Comparison of ENCODE assay signal across 8 mouse cellular contexts in genomic region chr6:86471317-86471716, GRCm38 (mm10). TPM values are rescaled to one million over a fixed set of nuclear protein-coding genes. Genes with fewer than 3 reads are reported as not detected.
DNase-seq lines count a peak whose midpoint lies in the region; ATAC-seq lines count a peak whose summit lies in the region.

No protein-coding gene starts in this region.

- H3K4me1 ChIP-seq in lung, embryonic 15.5 days = peaks cover 35% of the 10 kb centered on the region
- H3K4me1 ChIP-seq in forebrain, embryonic 11.5 days (replicated peaks; ENCODE audit: control insufficient read depth, insufficient read depth, low read length) = peaks cover 8% of the 10 kb centered on the region
- peaks cover 9% of the 10 kb centered on the region for H3K4me1 ChIP-seq in limb, embryonic 11.5 days (ENCODE audit: control insufficient read depth, insufficient read depth, low read length)
- peaks cover 19% of the 10 kb centered on the region for H3K4me1 ChIP-seq in neural tube, embryonic 15.5 days

- H3K4me2 ChIP-seq in lung, embryonic 15.5 days = peak overlapping the region; percentile 77
- H3K4me2 ChIP-seq in forebrain, embryonic 11.5 days (ENCODE audit: low read depth, low read length, severe bottlenecking) = peak overlapping the region; percentile 39; the same call in 1 of the 2 replicates
- H3K4me2 ChIP-seq in limb, embryonic 11.5 days (ENCODE audit: low read depth, severe bottlenecking) = peak overlapping the region; percentile 65
- H3K4me2 ChIP-seq in neural tube, embryonic 15.5 days = peak overlapping the region; percentile 81

- no peaks in the 10 kb centered on the region for H3K27me3 ChIP-seq in lung, embryonic 15.5 days
- H3K27me3 ChIP-seq in forebrain, embryonic 11.5 days (ENCODE audit: control insufficient read depth, insufficient read depth, low read length) = no peaks in the 10 kb centered on the region
- no peaks in the 10 kb centered on the region for H3K27me3 ChIP-seq in limb, embryonic 11.5 days (ENCODE audit: control insufficient read depth, insufficient read depth, low read length)
- H3K27me3 ChIP-seq in neural tube, embryonic 15.5 days (replicated peaks) = no peaks in the 10 kb centered on the region

- intact Hi-C loops in left cerebral cortex, postnatal 25 days (cut with DNase I) = no loop called here

- peak overlapping the region; percentile 44 for H3K4me3 ChIP-seq in lung, embryonic 15.5 days
- H3K4me3 ChIP-seq in forebrain, embryonic 11.5 days (ENCODE audit: low read depth, low read length) = no peak overlapping the region
- peak overlapping the region; percentile 31; the same call in 1 of the 2 replicates for H3K4me3 ChIP-seq in limb, embryonic 11.5 days (ENCODE audit: low read depth, low read length)
- peak overlapping the region; percentile 42; the same call in 1 of the 2 replicates for H3K4me3 ChIP-seq in neural tube, embryonic 15.5 days (replicated peaks)

- H3K36me3 ChIP-seq in lung, embryonic 15.5 days = peaks cover 17% of the 10 kb centered on the region
- no peaks in the 10 kb centered on the region for H3K36me3 ChIP-seq in forebrain, embryonic 11.5 days (ENCODE audit: control insufficient read depth, insufficient read depth, low read length)
- H3K36me3 ChIP-seq in limb, embryonic 11.5 days (ENCODE audit: control insufficient read depth, insufficient read depth, low read length) = no peaks in the 10 kb centered on the region
- H3K36me3 ChIP-seq in neural tube, embryonic 15.5 days = peaks cover 28% of the 10 kb centered on the region

- H3K9me3 ChIP-seq in lung, embryonic 15.5 days = no peaks in the 10 kb centered on the region
- no peaks in the 10 kb centered on the region for H3K9me3 ChIP-seq in forebrain, embryonic 11.5 days (ENCODE audit: control insufficient read depth, low read length)
- no peaks in the 10 kb centered on the region for H3K9me3 ChIP-seq in limb, embryonic 11.5 days (ENCODE audit: control insufficient read depth, low read length)
- no peaks in the 10 kb centered on the region for H3K9me3 ChIP-seq in neural tube, embryonic 15.5 days (replicated peaks)

- ATAC-seq in lung, embryonic 15.5 days (ENCODE audit: borderline replicate concordance, extremely low read depth, low FRiP score, low TSS enrichment) = no peak
- ATAC-seq in forebrain, embryonic 11.5 days (replicated peaks; ENCODE audit: low FRiP score) = no peak
- no peak for ATAC-seq in limb, embryonic 11.5 days (ENCODE audit: insufficient number of reproducible peaks, low FRiP score, low TSS enrichment, low read depth)
- ATAC-seq in neural tube, embryonic 15.5 days (ENCODE audit: low FRiP score) = no peak

- no peak for DNase-seq in lung, postnatal 4 days
- DNase-seq in forebrain, embryonic 11.5 days (ENCODE audit: low spot score) = no peak
- no peak for DNase-seq in limb, embryonic 11.5 days (ENCODE audit: low spot score)
- DNase-seq in left cerebral cortex, postnatal 25 days (ENCODE audit: low spot score in 2 of 2) = no peak
- DNase-seq in ovary, postnatal 36 days (ENCODE audit: low spot score) = no peak
- DNase-seq in natural killer cell, adult 2 months (ENCODE audit: low spot score in 2 of 2) = no peak

- no peak overlapping the region for H3K9ac ChIP-seq in lung, embryonic 15.5 days
- no peak overlapping the region; the same call in 1 of the 2 replicates for H3K9ac ChIP-seq in forebrain, embryonic 11.5 days (ENCODE audit: low read length)
- no peak overlapping the region for H3K9ac ChIP-seq in limb, embryonic 11.5 days (ENCODE audit: low read length)
- H3K9ac ChIP-seq in neural tube, embryonic 15.5 days (replicated peaks) = peak overlapping the region; percentile 58

- WGBS in lung, embryonic 15.5 days = 78% methylated on average over 3 of the region's 3 CpGs
- 86% methylated on average over 3 of the region's 3 CpGs for WGBS in forebrain, embryonic 11.5 days
- WGBS in limb, embryonic 11.5 days = 87% methylated on average over 3 of the region's 3 CpGs
- 90% methylated on average over 3 of the region's 3 CpGs for whole genome bisulfite sequencing in neural tube, embryonic 15.5 days

- H3K27ac ChIP-seq in lung, embryonic 15.5 days = peak overlapping the region; percentile 88
- no peak overlapping the region for H3K27ac ChIP-seq in forebrain, embryonic 11.5 days (ENCODE audit: low read depth, low read length)
- H3K27ac ChIP-seq in limb, embryonic 11.5 days (replicated peaks; ENCODE audit: low read depth, low read length) = no peak overlapping the region
- H3K27ac ChIP-seq in neural tube, embryonic 15.5 days (replicated peaks) = peak overlapping the region; percentile 93

RNA-seq across cellular contexts. Expression of gene C87436, which starts 33.1 kb away (rescaled TPM):
- 20.9 and 22.1 TPM in 2 replicates for polyA plus RNA-seq in lung, embryonic 15.5 days (2015; fragmentation: Nextera tagmentation; extraction: Ambion mirVana)
- 28.1 and 28.6 TPM in 2 replicates for polyA plus RNA-seq in forebrain, embryonic 11.5 days (2014; fragmentation: Nextera tagmentation; extraction: Ambion mirVana)
- 23.7 and 24.8 TPM in 2 replicates for polyA plus RNA-seq in limb, embryonic 11.5 days (2014; fragmentation: Nextera tagmentation; extraction: Ambion mirVana)
- polyA plus RNA-seq in neural tube, embryonic 15.5 days (2015; fragmentation: Nextera tagmentation; extraction: Ambion mirVana) = 22.2 and 25.6 TPM in 2 replicates
- 10 to 100 TPM; 19.2 to 19.5 TPM for total RNA-seq in left cerebral cortex, postnatal 25 days (2021)

RNA-seq across cellular contexts. Expression of gene Gm44790, which starts 44.9 kb away (rescaled TPM):
- polyA plus RNA-seq in lung, embryonic 15.5 days (2015; fragmentation: Nextera tagmentation; extraction: Ambion mirVana) = 1.3 TPM in 1 of 2 replicates, not detected in the other
- polyA plus RNA-seq in forebrain, embryonic 11.5 days (2014; fragmentation: Nextera tagmentation; extraction: Ambion mirVana) = 0.37 TPM in 1 of 2 replicates, not detected in the other
- polyA plus RNA-seq in limb, embryonic 11.5 days (2014; fragmentation: Nextera tagmentation; extraction: Ambion mirVana) = 0.95 TPM in 1 of 2 replicates, not detected in the other
- polyA plus RNA-seq in neural tube, embryonic 15.5 days (2015; fragmentation: Nextera tagmentation; extraction: Ambion mirVana) = not detected in 2 replicates
- total RNA-seq in left cerebral cortex, postnatal 25 days (2021) = not detected

RNA-seq across cellular contexts. Expression of gene Pcbp1, which starts 54.8 kb away (rescaled TPM):
- 554 and 556 TPM in 2 replicates for polyA plus RNA-seq in lung, embryonic 15.5 days (2015; fragmentation: Nextera tagmentation; extraction: Ambion mirVana)
- 573 and 583 TPM in 2 replicates for polyA plus RNA-seq in forebrain, embryonic 11.5 days (2014; fragmentation: Nextera tagmentation; extraction: Ambion mirVana)
- polyA plus RNA-seq in limb, embryonic 11.5 days (2014; fragmentation: Nextera tagmentation; extraction: Ambion mirVana) = 499 and 548 TPM in 2 replicates
- polyA plus RNA-seq in neural tube, embryonic 15.5 days (2015; fragmentation: Nextera tagmentation; extraction: Ambion mirVana) = 331 and 342 TPM in 2 replicates
- total RNA-seq in left cerebral cortex, postnatal 25 days (2021) = 100 to 1,000 TPM; 183 to 189 TPM

Comparison
In these comparisons a context has a peak if more than half of its experiments do, and no peak if none do; other contexts are left out.
1. H3K27ac ChIP-seq: peak in lung, embryonic 15.5 days (single experiment) and neural tube, embryonic 15.5 days (single experiment); none in forebrain, embryonic 11.5 days (single experiment) and limb, embryonic 11.5 days (single experiment).
2. Peak in every context shown above with its lines, with median percentiles within 50 percentile points of each other: H3K4me2 ChIP-seq.